Mouse (Mus musculus): ENCODE measurements at regions not wholly inside any gene's neighbourhood (a gene's known extent, or its start where the extent isn't known, plus 50 kb on each side); places are given as distances from the start of the nearest gene placed in this dataset.
"Not testable (repeated sequence)": the region's sequence is repeated elsewhere in the genome, so short reads cannot be mapped to it uniquely, and the experiment has no call there.

DNA sequence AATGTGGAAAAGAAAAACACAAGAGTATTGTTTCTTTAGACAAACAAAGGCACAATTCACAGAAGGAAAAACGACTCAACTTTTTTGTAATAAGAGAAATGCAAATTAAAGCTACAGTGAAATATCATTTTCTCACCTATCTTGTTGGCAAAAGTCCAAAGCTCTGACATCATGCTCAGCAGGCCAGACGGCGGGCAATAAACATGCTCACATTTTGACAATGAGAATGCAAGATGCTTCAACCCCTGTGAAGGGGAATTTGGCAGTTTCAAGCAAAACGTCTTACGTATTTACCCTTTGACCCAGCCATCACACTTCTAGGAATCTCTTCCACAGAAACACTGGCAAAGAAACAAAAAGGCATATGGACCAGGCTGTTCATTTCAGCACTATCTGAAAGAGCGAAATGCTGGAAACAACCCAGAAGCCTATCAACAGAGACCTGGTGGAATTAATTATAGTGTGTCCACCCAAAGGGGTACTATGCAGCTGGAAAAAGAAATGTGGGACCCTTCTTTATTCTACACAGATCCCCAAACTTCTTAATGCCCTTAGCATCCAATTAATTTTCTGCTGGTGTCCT, 203.4 kb upstream of the 2610301B20Rik start:
- Histone ChIP-seq H3K27me3 (ENCODE audit: control insufficient read depth, insufficient read depth, low read length) (no peaks in the 10 kb centered on the region), H3K4me3 (ENCODE audit: control insufficient read depth, insufficient read depth, low read length) (no peak overlapping the region), H3K4me1 (replicated peaks; ENCODE audit: control insufficient read depth, insufficient read depth, low read length) (no peaks in the 10 kb centered on the region), H3K27ac (ENCODE audit: control insufficient read depth, insufficient read depth, low read length) (no peak overlapping the region), H3K36me3 (ENCODE audit: control insufficient read depth, insufficient read depth, low read length) (no peaks in the 10 kb centered on the region)
- 87% methylated on average over 6 of the region's 6 CpGs for WGBS
- TF ChIP-seq CTCF (IDR thresholded peaks at IDR 0.05; ENCODE audit: borderline replicate concordance, control insufficient read depth, extremely low read depth, insufficient read depth, low read length, poor library complexity): no peak
- no peak for TF ChIP-seq POLR2A (IDR thresholded peaks at IDR 0.05; ENCODE audit: control insufficient read depth, extremely low read depth, insufficient read depth, low read length, poor library complexity)
- DNase-seq: no peak

DNA sequence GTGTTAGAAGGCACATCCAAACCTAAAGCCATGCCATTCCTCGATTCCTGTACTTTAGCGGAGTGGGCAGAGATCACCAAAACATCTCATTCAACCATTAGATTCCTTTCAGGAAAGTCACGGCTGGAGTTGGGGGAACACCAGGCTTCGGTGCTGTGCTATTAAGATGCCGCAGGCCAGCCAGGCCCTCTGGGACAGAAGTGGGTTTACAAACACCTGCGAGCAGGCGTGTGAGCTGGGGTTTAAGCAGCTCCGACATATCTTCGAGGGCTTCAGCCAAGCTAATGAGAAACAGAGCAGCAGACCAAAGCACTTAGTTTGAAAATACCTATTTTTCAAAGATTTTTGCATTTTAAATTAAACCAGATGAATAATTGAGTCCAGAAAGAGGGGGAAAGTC, 183.2 kb upstream of the 2610301B20Rik start:
- Histone ChIP-seq H3K4me3 (ENCODE audit: control insufficient read depth, insufficient read depth, low read length) (no peak overlapping the region), H3K27me3 (ENCODE audit: control insufficient read depth, insufficient read depth, low read length) (no peaks in the 10 kb centered on the region), H3K27ac (ENCODE audit: control insufficient read depth, insufficient read depth, low read length) (no peak overlapping the region), H3K36me3 (ENCODE audit: control insufficient read depth, insufficient read depth, low read length) (no peaks in the 10 kb centered on the region), H3K4me1 (replicated peaks; ENCODE audit: control insufficient read depth, insufficient read depth, low read length) (no peaks in the 10 kb centered on the region)
- no peak for DNase-seq
- WGBS: 94% methylated on average over 9 of the region's 9 CpGs
- TF ChIP-seq CTCF (IDR thresholded peaks at IDR 0.05; ENCODE audit: borderline replicate concordance, control insufficient read depth, extremely low read depth, insufficient read depth, low read length, poor library complexity): no peak
- no peak for TF ChIP-seq POLR2A (IDR thresholded peaks at IDR 0.05; ENCODE audit: control insufficient read depth, extremely low read depth, insufficient read depth, low read length, poor library complexity)

- Histone ChIP-seq H3K4me3 (ENCODE audit: control insufficient read depth, insufficient read depth, low read length) (no peak overlapping the region), H3K27ac (ENCODE audit: control insufficient read depth, insufficient read depth, low read length) (no peak overlapping the region), H3K27me3 (ENCODE audit: control insufficient read depth, insufficient read depth, low read length) (no peaks in the 10 kb centered on the region), H3K36me3 (ENCODE audit: control insufficient read depth, insufficient read depth, low read length) (no peaks in the 10 kb centered on the region), H3K4me1 (replicated peaks; ENCODE audit: control insufficient read depth, insufficient read depth, low read length) (no peaks in the 10 kb centered on the region)
- no peak for TF ChIP-seq POLR2A (IDR thresholded peaks at IDR 0.05; ENCODE audit: control insufficient read depth, extremely low read depth, insufficient read depth, low read length, poor library complexity)
- no peak for TF ChIP-seq CTCF (IDR thresholded peaks at IDR 0.05; ENCODE audit: borderline replicate concordance, control insufficient read depth, extremely low read depth, insufficient read depth, low read length, poor library complexity)
- 90% methylated on average over 2 of the region's 2 CpGs for WGBS
- no peak for DNase-seq
Observed at GRCm38 (mm10) chr4:10692860-10693259, 181.4 kb upstream of the 2610301B20Rik start.

- Histone ChIP-seq H3K27ac (ENCODE audit: control insufficient read depth, insufficient read depth, low read length) (no peak overlapping the region), H3K36me3 (ENCODE audit: control insufficient read depth, insufficient read depth, low read length) (no peaks in the 10 kb centered on the region), H3K27me3 (ENCODE audit: control insufficient read depth, insufficient read depth, low read length) (no peaks in the 10 kb centered on the region), H3K4me1 (replicated peaks; ENCODE audit: control insufficient read depth, insufficient read depth, low read length) (no peaks in the 10 kb centered on the region), H3K4me3 (ENCODE audit: control insufficient read depth, insufficient read depth, low read length) (no peak overlapping the region)
- DNase-seq: no peak
- no peak for TF ChIP-seq POLR2A (IDR thresholded peaks at IDR 0.05; ENCODE audit: control insufficient read depth, extremely low read depth, insufficient read depth, low read length, poor library complexity)
- no peak for TF ChIP-seq CTCF (IDR thresholded peaks at IDR 0.05; ENCODE audit: borderline replicate concordance, control insufficient read depth, extremely low read depth, insufficient read depth, low read length, poor library complexity)
- WGBS: 80% methylated on average over 1 of the region's 15 CpGs
Observed at GRCm38 (mm10) chr4:10693446-10694105, 180.7 kb upstream of the 2610301B20Rik start.

GRCm38 (mm10) chr4:10694106-10694748, 180.1 kb upstream of the 2610301B20Rik start:
- not testable (repeated sequence) for H3K4me1 ChIP-seq (replicated peaks; ENCODE audit: control insufficient read depth, insufficient read depth, low read length); H3K4me3 ChIP-seq (ENCODE audit: control insufficient read depth, insufficient read depth, low read length); H3K27me3 ChIP-seq (ENCODE audit: control insufficient read depth, insufficient read depth, low read length); H3K36me3 ChIP-seq (ENCODE audit: control insufficient read depth, insufficient read depth, low read length); DNase-seq; H3K27ac ChIP-seq (ENCODE audit: control insufficient read depth, insufficient read depth, low read length)
- WGBS: 89% methylated on average over 13 of the region's 21 CpGs

DNA sequence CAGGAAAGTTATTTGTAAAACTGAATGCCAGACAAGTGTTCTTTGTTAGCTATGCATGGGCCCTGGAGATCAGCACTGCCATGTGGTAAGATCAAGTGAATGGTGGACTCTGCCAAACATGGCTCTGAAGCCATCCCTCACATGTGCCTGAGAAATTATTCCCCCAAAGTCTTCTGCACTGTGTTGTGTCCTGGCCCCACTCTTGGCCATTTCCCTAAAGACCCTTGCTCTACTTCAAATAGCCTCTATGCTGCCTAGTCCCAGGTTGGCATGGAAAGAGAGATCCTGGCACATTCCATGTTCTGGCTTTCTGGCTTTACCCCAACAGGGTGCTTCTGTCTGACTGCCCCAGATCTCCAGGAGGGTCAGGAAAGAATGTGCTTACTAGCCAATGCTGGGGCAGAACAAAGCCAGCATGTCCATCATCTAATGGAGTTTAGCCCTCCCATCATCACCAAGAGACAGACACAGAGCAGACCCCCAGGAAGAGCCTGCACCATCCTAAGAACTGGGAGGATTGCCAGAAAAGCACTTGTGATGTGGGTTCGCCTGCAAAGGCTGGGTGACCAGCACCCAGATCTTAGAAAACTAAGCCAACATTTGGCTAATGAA, 177.0 kb upstream of the 2610301B20Rik start:
- Histone ChIP-seq H3K4me1 (replicated peaks; ENCODE audit: control insufficient read depth, insufficient read depth, low read length) (no peaks in the 10 kb centered on the region), H3K27me3 (ENCODE audit: control insufficient read depth, insufficient read depth, low read length) (no peaks in the 10 kb centered on the region), H3K27ac (ENCODE audit: control insufficient read depth, insufficient read depth, low read length) (no peak overlapping the region), H3K4me3 (ENCODE audit: control insufficient read depth, insufficient read depth, low read length) (no peak overlapping the region), H3K36me3 (ENCODE audit: control insufficient read depth, insufficient read depth, low read length) (no peaks in the 10 kb centered on the region)
- TF ChIP-seq POLR2A (IDR thresholded peaks at IDR 0.05; ENCODE audit: control insufficient read depth, extremely low read depth, insufficient read depth, low read length, poor library complexity) (no peak), CTCF (IDR thresholded peaks at IDR 0.05; ENCODE audit: borderline replicate concordance, control insufficient read depth, extremely low read depth, insufficient read depth, low read length, poor library complexity) (no peak)
- WGBS: 94% methylated on average over 1 of the region's 1 CpGs
- DNase-seq: no peak
